Mouse (Mus musculus) gastrocnemius, adult 8-10 months (tissue): ENCODE data around the gene Olfr430. TPM values are rescaled to one million over a fixed set of nuclear protein-coding genes. Genes with fewer than 3 reads are reported as not detected.
"Not testable (repeated sequence)": the region's sequence is repeated elsewhere in the genome, so short reads cannot be mapped to it uniquely, and the experiment has no call there.

Experiments
- DNase-seq, 2 experiments: peaks; one replicate each; pipeline ENCODE4 v3.0.0; 2022; ENCODE audit warnings: low spot score in 2 of 2
- total RNA-seq, 4 experiments: library from RNA; stranded (reverse); gene quantifications; 2 replicates each; pipeline ENCODE4 v1.2.4; 2022

Olfr430 gene
- total RNA-seq: not detected

- DNase-seq: no peak
These were observed at the start of gene Olfr430 for GRCm38 (mm10) chr1:174066305-174066704. Gene Olfr430, plus strand, starts transcription at chr1:174066605.

GRCm38 (mm10) chr1:174031698-174032097 is 34.7 kb upstream of the Olfr430 start, which contains the start of gene Ifi205:
Gene Ifi205, minus strand, starts transcription at chr1:174031810.
- peak in 1 of 2 experiments; percentile 24 for DNase-seq

- no peak for DNase-seq
These were observed 30.6 kb upstream of the Olfr430 start for GRCm38 (mm10) chr1:174035841-174036240.

DNA sequence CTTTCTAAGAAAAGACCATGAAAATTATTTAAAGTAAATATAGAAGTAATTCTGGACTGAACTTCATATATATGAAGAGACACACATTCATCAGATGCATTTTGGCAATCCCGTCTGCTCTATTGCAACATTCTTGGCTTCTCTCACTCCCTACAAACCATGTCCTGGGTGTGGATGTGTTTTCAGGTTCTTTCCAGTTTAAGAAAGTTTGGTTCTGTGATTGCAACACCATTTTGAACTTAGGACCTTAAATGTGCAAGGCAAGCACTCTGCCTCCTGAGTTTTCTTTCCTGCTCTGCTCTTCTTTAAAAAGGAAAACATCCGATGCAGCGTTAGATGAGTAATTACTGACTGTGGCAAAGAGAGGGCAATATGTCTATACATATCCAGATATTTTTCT is 27.9 kb upstream of the Olfr430 start:
- DNase-seq: no peak

- peak in 1 of 2 experiments; percentile 40 for DNase-seq
These were observed 25.8 kb upstream of the Olfr430 start, which contains the start of gene Olfr433 for GRCm38 (mm10) chr1:174040523-174041177. Gene Olfr433, plus strand, starts transcription at chr1:174040705.

- not testable (repeated sequence) for DNase-seq
These were observed 24.1 kb upstream of the Olfr430 start for GRCm38 (mm10) chr1:174042091-174042884.

GRCm38 (mm10) chr1:174044431-174044830 is 22.0 kb upstream of the Olfr430 start:
- DNase-seq: no peak

DNA sequence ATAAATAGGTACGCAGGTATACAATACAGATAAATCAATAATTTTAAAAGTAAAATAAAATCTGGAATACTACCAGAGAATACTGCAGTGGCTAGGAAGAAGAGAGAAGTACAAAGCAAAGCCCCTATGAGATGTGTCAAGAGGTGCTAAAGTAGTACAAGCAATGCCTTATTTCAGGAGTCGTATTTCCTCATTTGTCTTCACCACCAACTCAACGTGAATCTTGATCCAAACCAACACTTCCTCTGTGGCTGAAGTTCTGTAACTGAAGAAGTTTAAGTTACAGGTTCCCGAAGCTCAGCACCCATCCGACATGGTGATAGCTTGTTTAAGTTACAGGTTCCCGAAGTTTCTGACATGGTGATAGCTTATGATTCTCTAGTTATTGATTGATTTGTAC is 18.2 kb upstream of the Olfr430 start:
- DNase-seq: not testable (repeated sequence)

GRCm38 (mm10) chr1:174048893-174049292 is 17.5 kb upstream of the Olfr430 start, which contains the start of gene Olfr432:
Gene Olfr432, plus strand, starts transcription at chr1:174049205.
- DNase-seq: no peak

- not testable (repeated sequence) for DNase-seq
These were observed 17.0 kb upstream of the Olfr430 start for GRCm38 (mm10) chr1:174049357-174049756.

GRCm38 (mm10) chr1:174050532-174050931 is 15.9 kb upstream of the Olfr430 start:
- DNase-seq: no peak

- no peak for DNase-seq
These were observed 14.9 kb upstream of the Olfr430 start for GRCm38 (mm10) chr1:174051515-174051914.

DNA sequence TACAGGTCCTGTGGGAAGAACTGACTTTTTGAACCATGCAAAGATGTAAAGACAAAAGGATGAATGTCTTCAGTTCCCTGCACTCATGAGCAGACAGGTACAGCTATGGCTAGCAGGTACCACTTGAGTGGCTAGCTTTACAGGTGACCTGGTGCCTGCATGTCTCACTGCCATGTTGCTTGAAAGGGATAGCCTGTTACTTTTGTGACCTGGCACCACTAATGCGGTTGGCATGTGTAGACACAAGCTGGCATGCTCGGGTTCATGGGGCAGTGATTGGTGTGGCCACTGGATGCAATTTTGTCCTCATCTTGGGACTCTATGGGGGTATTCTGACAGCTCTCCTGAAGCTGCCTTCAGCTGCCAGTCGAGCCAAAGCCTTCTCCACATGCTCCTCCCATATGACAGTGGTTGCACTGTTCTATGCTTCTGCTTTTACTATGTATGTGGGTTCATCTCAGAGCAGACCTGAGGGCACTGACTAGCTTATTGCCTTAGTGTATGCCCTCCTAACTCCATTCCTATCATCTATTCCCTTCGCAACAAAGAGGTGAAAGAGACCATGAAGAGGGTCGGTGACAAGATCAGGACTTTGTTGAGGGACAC is 14.4 kb upstream of the Olfr430 start:
- DNase-seq: no peak

DNA sequence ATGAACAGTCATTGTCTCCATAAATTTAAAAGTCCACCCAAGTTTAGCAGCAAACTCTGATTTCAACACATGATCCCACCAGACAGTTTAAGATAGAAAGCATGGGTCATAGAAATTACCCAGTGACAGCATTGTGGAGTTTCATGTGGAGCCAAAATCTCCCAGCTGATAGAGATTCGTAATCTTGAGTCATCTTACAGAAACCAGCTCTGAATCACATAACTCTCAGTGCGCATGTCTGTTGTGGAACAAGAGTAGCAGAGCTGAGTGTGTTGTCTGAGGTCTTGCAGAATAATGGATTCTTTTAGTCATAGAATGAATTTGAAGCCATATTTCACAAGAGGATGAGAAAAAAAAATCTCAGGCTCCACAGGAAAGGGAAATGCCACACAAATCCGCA is 13.4 kb upstream of the Olfr430 start:
- DNase-seq: no peak

GRCm38 (mm10) chr1:174055248-174055647 is 11.2 kb upstream of the Olfr430 start:
- DNase-seq: no peak

DNA sequence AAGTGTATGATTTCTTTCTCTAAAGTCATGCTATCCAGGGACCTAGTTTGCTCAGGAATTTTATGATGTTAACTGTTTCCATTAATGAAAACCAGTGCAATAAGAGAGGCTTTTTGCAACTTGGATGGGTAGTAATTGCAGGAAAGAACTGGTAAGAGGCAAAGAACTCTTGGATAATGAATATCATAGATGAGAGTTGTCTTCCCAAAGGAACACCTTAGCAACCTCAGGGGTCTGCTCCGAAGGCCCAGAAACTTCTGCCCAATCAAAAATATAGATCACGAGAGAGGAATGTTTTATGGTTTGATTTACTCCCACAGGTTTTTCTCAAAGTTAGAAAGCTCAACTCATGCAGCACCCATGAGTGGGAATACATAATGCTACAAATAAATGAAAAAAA is 17.6 kb downstream of the Olfr430 start, which contains the start of gene Olfr429:
Olfr429 (plus strand) TSS at position 301 of the 400 bp plus-strand sequence.
- no peak for DNase-seq

DNA sequence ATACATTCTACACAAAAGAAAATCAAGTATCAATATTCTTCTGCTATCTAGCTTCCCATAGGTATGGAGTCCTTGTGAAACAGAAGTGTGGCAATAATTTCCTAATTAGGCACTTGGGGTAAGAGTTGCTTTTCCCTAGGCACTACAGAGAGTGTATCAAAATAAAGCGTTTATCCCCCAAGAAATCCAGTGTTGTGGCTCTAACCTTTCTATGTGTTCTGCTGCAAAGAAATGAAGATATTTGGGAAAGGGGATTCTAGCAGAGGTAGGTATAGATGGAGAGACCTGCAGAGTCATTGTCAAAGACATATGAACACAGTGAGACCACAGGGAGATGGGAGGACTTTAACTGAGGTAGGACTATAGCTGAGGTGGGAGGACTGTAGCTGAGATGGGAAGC is 30.2 kb downstream of the Olfr430 start, which contains the start of gene Olfr427:
Olfr427 (plus strand) TSS at position 301 of the 400 bp plus-strand sequence.
- no peak for DNase-seq

DNA sequence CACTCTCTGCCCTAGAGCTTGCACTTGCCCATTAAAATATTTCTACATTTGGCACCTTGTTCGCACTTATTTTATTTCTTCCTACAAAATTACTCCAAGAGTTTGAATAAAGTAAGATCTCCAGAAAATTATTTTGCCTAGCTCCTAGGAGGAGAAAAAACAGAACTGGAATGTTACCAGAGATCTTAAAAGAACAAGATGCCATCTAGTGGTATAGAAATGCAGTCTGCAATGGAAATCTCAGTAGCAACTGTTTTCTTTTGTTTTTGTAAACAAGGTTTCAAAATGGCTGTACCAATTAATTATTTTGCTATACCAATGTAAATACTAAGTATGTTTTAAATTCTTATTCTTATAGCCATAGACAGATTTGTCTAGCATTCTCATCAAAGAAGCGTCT is 37.3 kb downstream of the Olfr430 start:
- DNase-seq: no peak

GRCm38 (mm10) chr1:174121062-174121461 is 54.7 kb downstream of the Olfr430 start, which contains the start of gene Olfr231:
Gene Olfr231, minus strand, starts transcription at chr1:174121162.
- DNase-seq: no peak
